Mouse (Mus musculus): ENCODE data around the gene Fam162a.

DNA sequence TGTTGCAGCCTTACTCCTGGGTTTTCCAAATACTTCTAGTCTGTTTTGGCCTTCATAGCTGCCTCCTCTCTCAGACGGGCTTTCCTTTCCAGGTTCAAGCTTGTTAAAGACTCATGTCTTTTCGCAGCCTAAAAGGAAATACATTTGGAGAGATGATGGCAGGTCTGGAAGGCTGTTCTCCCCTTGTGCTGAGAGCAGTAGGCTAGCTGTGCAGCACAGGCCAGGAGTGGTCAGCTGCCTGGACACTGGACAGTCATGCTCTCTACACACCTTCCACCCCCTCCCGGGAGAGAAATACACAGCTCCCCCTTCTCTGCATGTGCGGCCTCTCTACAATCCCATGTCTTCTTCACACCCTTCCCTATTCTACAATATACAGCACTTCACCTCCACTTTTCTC lies 27.4 kb downstream of the Fam162a start:
- TF ChIP-seq EP300 (IDR thresholded peaks at IDR 0.05; ENCODE audit: low read depth) = no peak
- TF ChIP-seq CTCF (IDR thresholded peaks at IDR 0.05; ENCODE audit: low read depth) = no peak
